Mouse (Mus musculus): ENCODE measurements at regions not wholly inside any gene's neighbourhood (a gene's known extent, or its start where the extent isn't known, plus 50 kb on each side); places are given as distances from the start of the nearest gene placed in this dataset.

DNA sequence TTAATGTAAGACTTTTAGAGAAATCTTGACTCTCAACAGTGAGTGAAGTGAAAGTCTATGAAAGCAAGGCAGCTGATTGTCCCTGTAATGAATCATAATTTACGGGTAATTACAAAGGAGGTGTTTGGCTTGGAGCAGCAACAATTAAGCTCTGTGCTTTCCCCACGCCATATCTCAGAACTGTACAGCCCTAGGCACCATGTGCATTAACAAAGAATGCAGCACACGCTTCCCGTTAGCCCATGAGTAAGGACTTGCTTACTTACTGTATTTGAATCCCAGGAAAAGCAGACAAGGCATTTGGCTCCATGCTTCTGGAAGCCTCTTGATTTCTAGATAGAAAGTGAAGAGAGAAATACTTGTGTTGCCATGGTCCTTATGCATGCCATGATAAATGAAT is 354.2 kb upstream of the Hs6st1 start:
- no peak for TF ChIP-seq CTCF (conservative IDR thresholded peaks at IDR 0.05; ENCODE audit: low read length)
- TF ChIP-seq POU5F1 (IDR thresholded peaks at IDR 0.05; ENCODE audit: borderline replicate concordance, low read length) = no peak

Data from E14TG2a.4 (cell line).